Mouse (Mus musculus) midbrain, embryonic 11.5 days (tissue): ENCODE results near the gene Trim24. TPM values are rescaled to one million over a fixed set of nuclear protein-coding genes. Genes with fewer than 3 reads are reported as not detected.
"Not testable (repeated sequence)": the region's sequence is repeated elsewhere in the genome, so short reads cannot be mapped to it uniquely, and the experiment has no call there.

Source experiments
- ATAC-seq: fragments of 200-750 bp; cut with Nextera tagmentation; 2 replicates; pipeline ENCODE4 v1.8.0; 2017; ENCODE audit warnings: moderate TSS enrichment, moderate library complexity; ENCODE audit not compliant: low FRiP score
- DNase-seq: peaks from one replicate; pipeline ENCODE4 v3.0.0; 2015; ENCODE audit warnings: low spot score; ENCODE audit errors: missing footprints
- H3K27ac ChIP-seq: fragments of 300-500 bp; sonication (generic); 2 replicates; pipeline ENCODE4 v1.5.1; 2014; ENCODE audit warnings: low read depth, low read length
- H3K27me3 ChIP-seq: fragments of 300-500 bp; sonication (generic); 2 replicates; pipeline ENCODE4 v1.6.1; 2014; ENCODE audit warnings: mild to moderate bottlenecking, low read length, moderate library complexity, mixed read lengths; ENCODE audit not compliant: control insufficient read depth, insufficient read depth
- H3K36me3 ChIP-seq: fragments of 300-500 bp; sonication (generic); 2 replicates; pipeline ENCODE4 v1.6.1; 2014; ENCODE audit warnings: mild to moderate bottlenecking, low read length, moderate library complexity, mixed read lengths; ENCODE audit not compliant: control insufficient read depth, insufficient read depth
- H3K4me1 ChIP-seq: fragments of 300-500 bp; sonication (generic); 2 replicates; pipeline ENCODE4 v1.6.1; 2014; ENCODE audit warnings: low read length; ENCODE audit not compliant: control insufficient read depth, insufficient read depth
- H3K4me2 ChIP-seq: fragments of 300-500 bp; sonication (generic); 2 replicates; pipeline ENCODE4 v1.6.1; 2014; ENCODE audit warnings: mild to moderate bottlenecking, moderate library complexity
- H3K4me3 ChIP-seq: fragments of 300-500 bp; sonication (generic); 2 replicates; pipeline ENCODE4 v1.5.1; 2014; ENCODE audit warnings: low read depth, low read length
- H3K9ac ChIP-seq: fragments of 300-500 bp; sonication (generic); 2 replicates; pipeline ENCODE4 v1.6.1; 2014; ENCODE audit warnings: low read length
- H3K9me3 ChIP-seq: fragments of 300-500 bp; sonication (generic); 2 replicates; pipeline ENCODE4 v1.6.1; 2016; ENCODE audit warnings: low read length; ENCODE audit not compliant: control insufficient read depth
- WGBS: fragments of 180-500 bp; shearing (Covaris S2); extraction: QIAGEN DNeasy Blood & Tissue Kit; methylation state at CpG from one replicate; pipeline ENCODE4 v1.1.7; 2014; 5-methylcytosine and 5-hydroxymethylcytosine counted together
- polyA plus RNA-seq: library from polyadenylated mRNA; unstranded; fragments of >200 nt; fragmentation: Nextera tagmentation; extraction: Ambion mirVana; gene quantifications from 2 replicates; pipeline ENCODE4 v1.2.1, GENCODE M21; 2014

The Trim24 gene
- 45.5 and 47.0 TPM in 2 replicates for polyA plus RNA-seq

DNA sequence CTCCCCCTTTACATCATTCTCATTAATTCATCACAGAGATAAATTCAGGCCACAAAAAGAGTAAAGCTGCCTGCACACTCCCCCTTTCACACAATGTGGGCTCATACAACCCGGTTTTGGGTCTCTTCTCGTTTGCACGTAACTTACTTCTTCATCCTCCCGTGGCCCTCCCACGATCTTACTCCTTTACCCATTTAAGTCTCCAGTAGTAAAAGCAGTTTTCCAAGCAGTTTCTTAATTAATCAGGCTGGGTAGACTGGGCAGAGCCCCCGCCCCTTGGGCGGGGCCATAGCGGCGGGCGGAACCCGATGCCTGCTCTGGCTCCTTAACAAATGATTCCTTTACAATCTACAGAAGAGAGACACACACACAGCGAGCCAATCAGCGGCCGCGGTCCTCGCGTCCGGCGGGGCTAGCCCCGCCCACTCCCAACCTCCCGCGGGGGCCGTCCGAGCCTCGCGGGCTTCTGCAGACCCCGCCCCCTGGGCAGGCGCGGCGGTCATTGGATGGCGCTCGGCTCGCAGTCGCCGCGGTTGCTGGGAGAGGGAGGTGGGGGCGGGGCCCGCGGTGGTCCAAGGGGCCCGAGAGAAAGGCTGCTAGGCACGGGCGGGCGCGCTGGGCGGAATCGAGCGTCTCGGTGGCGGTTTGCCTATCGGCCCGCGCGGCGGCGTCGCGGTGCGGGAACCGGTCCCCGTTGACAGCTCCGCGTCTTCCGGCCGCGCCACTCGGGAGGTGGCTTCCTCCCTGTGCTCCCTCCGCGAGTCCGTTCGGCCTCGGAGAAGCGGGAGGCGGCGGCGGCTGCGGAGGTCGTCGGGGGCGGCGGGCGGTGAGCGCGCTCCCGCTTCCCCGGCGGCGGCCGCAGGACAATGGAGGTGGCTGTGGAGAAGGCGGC, at the start of gene Trim24:
Gene Trim24 (plus strand): TSS at position 567 of the 892 bp plus-strand sequence.
- Histone ChIP-seq H3K36me3 (peaks cover 2% of the 10 kb centered on the region; the same call in 1 of the 2 replicates), H3K4me2 (peak within 1 kb of the TSS; percentile 44), H3K4me1 (no peaks in the 10 kb centered on the region), H3K9me3 (peaks cover 31% of the 10 kb centered on the region), H3K27me3 (no peaks in the 10 kb centered on the region), H3K4me3 (peak within 1 kb of the TSS; percentile 94), H3K27ac (peak within 1 kb of the TSS; percentile 98), H3K9ac (peak within 1 kb of the TSS; percentile 97)
- WGBS, result under 1% methylated on average over 74 of the region's 89 CpGs
- peak; percentile 98 for ATAC-seq
- DNase-seq, result peak; percentile 99

DNA sequence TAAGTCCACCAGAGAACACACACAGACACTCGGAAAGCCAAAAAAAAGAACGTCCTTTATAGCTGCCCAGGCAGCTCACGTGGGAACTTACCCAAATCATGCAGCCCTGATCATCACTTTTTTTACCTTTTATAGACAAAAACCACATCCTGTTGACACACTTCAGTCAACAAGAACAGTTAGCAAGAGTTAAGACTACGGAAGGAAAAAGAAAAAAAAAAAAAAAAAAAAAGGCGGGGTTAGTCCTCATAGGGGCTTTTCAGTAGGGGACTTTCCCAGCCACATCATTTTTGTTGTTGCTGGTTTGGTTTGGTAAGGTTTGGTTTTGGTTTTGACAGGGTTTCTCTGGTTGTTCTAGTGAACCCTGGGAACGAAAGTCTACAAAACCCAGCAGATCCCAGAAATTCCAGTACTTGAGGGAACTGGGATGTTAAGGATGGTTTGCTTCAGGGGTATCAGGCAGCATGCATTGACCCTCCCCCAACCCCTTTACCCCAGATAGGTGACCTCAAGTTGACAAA, 49.0 kb upstream of the Trim24 start:
- Histone ChIP-seq H3K4me3 (no peak overlapping the region), H3K9ac (no peak overlapping the region), H3K27ac (no peak overlapping the region), H3K27me3 (no peaks in the 10 kb centered on the region), H3K36me3 (no peaks in the 10 kb centered on the region), H3K9me3 (no peaks in the 10 kb centered on the region), H3K4me1 (no peaks in the 10 kb centered on the region), H3K4me2 (no peak overlapping the region)
- DNase-seq (no peak), ATAC-seq (no peak)
- WGBS, result 92% methylated on average over 6 of the region's 6 CpGs

DNA sequence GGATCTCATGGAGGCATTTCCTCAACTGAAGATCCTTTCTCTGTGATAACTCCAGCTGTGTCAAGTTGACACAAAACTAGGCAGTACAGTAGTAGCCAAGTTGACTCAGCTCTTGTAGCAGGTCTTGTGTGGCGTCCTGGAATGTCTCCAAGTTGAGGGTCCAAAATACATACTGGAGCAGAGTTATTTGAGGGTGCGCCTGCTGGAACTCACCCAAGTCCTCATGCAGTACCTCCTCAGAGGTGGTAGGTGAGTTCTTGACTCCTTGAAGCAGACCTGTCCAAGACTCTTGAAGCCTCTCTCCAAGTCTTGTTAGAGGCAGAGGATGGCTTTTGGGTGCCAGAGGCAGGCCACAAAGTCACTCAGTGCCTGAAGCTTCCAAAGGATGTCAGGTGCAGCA, 48.2 kb upstream of the Trim24 start:
- Histone ChIP-seq H3K27me3 (no peaks in the 10 kb centered on the region), H3K4me1 (no peaks in the 10 kb centered on the region), H3K27ac (no peak overlapping the region), H3K36me3 (no peaks in the 10 kb centered on the region), H3K4me2 (no peak overlapping the region), H3K4me3 (no peak overlapping the region), H3K9me3 (no peaks in the 10 kb centered on the region), H3K9ac (no peak overlapping the region)
- ATAC-seq (no peak), DNase-seq (no peak)
- 94% methylated on average over 2 of the region's 2 CpGs for WGBS

DNA sequence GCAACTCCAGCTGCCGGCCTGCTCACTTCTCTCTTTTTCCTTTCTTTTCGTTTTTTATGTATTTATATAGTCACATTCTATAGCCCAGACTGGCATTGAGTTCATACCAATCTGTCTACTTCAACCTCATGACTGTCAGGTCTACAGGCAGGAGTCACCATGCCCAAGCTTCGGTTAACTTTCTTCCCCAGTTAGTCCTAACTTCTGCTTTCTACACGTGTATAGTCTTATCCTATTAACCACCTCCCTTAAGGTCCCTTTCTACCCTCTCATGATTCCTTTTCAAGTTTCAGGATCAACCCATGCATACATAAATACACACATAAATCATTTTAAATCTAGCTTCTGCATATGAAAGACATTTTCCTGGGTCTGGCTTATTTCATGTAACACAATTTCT, 46.9 kb upstream of the Trim24 start:
- Histone ChIP-seq H3K4me2 (no peak overlapping the region), H3K4me1 (no peaks in the 10 kb centered on the region), H3K4me3 (no peak overlapping the region), H3K27ac (no peak overlapping the region), H3K36me3 (no peaks in the 10 kb centered on the region), H3K9me3 (no peaks in the 10 kb centered on the region), H3K9ac (no peak overlapping the region), H3K27me3 (no peaks in the 10 kb centered on the region)
- ATAC-seq, result no peak
- 85% methylated on average over 4 of the region's 4 CpGs for WGBS
- no peak for DNase-seq

DNA sequence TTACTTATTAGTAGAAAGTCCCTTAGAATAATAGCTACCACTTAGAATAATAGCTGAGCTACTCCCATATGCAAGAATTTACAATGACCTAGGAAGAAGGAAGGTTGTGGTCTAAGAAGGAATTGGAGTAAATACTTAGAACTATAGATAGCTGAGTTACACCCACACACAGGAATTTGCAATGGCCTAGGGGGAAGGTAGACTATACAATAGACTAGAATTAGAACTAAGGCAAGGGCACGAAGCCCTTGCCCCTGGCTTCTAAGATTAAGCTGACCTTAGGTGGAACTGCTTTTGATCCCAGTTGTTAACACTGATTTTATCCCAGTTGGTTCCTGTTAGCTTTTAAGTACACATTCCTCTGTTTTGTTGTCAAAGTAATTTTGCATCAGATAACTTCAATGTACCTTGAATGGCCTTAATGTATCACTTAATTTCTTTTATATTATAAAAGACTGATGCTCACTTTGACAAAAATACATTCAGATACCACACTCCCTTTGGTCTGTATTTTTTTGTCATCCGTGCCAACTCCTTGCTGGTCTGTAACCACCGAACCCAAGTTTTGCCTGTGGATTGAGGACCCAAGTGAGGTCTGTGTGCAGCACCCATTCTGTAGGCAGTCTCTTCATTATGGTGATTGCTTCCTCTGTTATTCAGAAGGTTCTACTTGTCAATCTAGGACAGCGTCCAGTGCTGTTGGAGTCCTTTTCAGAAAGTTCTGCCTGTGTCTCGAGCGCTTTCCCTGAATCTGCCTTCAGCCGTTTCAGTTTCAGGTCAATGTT, 45.1 kb upstream of the Trim24 start:
- 87% methylated on average over 7 of the region's 7 CpGs for WGBS
- not testable (repeated sequence) for DNase-seq

DNA sequence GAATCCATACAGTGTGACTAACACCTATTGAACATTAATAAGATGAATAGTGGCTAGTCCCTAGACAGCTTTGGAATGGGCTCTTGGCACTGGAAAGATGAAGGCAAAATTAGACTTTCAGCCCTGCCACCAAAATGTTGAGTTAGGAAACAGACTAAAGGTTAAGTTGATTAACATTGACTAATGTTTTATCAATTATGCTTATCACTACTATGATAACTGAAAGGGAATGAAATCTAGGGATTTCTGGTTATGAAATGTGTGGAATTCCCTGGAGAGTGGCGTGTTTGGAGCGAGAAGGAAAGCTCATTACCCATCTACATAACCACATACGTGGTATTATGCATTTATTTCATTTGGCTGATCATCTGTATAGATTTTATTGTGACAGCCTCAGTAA, 41.7 kb upstream of the Trim24 start:
- no peak for ATAC-seq
- no peak overlapping the region for H3K27ac ChIP-seq

More for the DNA sequence above, 45.1 kb upstream of the Trim24 start:
- H3K9ac ChIP-seq, H3K4me3 ChIP-seq, H3K4me2 ChIP-seq, H3K27me3 ChIP-seq, H3K4me1 ChIP-seq, H3K36me3 ChIP-seq, H3K27ac ChIP-seq, ATAC-seq, H3K9me3 ChIP-seq: not testable (repeated sequence)

DNA sequence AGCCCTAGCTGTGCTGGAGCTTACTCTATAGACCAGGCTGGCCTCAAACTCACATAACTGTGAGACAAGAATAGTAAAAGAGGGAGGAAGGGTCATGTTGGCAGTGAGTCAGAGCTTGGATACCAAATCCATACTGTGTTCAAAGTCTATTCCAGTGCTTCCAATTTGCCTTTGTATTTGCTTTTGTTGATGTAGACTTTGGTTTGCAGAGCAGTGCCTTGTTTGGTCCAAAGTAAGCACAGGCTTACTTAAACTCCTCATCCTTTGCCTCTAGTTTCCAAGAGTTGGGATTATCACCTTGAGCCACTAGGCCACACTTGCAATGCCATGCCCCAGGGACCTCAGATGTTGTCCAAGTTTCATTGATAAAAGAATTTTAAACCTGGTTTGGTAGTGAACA, 41.0 kb upstream of the Trim24 start:
- DNase-seq, result no peak
- H3K4me3 ChIP-seq, result no peak overlapping the region
- no peak overlapping the region for H3K27ac ChIP-seq
- peaks cover 2% of the 10 kb centered on the region; the same call in 1 of the 2 replicates for H3K9me3 ChIP-seq
- no peaks in the 10 kb centered on the region for H3K36me3 ChIP-seq
- H3K4me2 ChIP-seq, result no peak overlapping the region
- H3K4me1 ChIP-seq, result no peaks in the 10 kb centered on the region
- no peak for ATAC-seq
- H3K27me3 ChIP-seq, result no peaks in the 10 kb centered on the region
- no peak overlapping the region for H3K9ac ChIP-seq

More for the DNA sequence above, 41.7 kb upstream of the Trim24 start:
- H3K4me1 ChIP-seq, result no peaks in the 10 kb centered on the region
- no peak overlapping the region for H3K9ac ChIP-seq
- no peak overlapping the region for H3K4me3 ChIP-seq
- no peaks in the 10 kb centered on the region for H3K36me3 ChIP-seq
- no peak for DNase-seq
- peaks cover 2% of the 10 kb centered on the region; the same call in 1 of the 2 replicates for H3K9me3 ChIP-seq
- 89% methylated on average over 3 of the region's 3 CpGs for WGBS
- H3K27me3 ChIP-seq, result no peaks in the 10 kb centered on the region
- H3K4me2 ChIP-seq, result no peak overlapping the region

DNA sequence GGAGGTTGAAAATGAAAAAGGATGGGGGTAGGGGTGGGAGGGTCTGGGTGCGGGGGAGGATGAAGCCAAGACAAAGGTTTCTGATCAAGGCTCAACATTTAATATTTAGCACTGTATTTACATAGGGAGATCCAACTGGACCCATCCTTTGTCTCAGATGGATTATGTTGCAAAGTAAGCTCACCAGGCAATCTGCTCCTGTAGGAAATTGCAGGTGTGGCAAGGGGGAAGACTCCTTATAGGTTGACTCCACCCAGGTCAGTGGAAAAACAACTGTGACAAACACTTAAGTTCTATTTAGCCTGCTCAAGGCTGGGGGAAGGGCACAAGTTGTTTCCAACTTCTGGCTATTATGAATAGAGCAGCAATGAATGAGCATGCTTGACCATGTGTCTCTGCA, 36.9 kb upstream of the Trim24 start:
- H3K27ac ChIP-seq, result no peak overlapping the region
- WGBS, result 93% methylated on average over 1 of the region's 1 CpGs
- H3K27me3 ChIP-seq, result no peaks in the 10 kb centered on the region
- H3K4me3 ChIP-seq, result no peak overlapping the region
- no peaks in the 10 kb centered on the region for H3K36me3 ChIP-seq
- DNase-seq, result no peak
- no peak overlapping the region for H3K4me2 ChIP-seq
- H3K4me1 ChIP-seq, result no peaks in the 10 kb centered on the region
- peaks cover 2% of the 10 kb centered on the region; the same call in 1 of the 2 replicates for H3K9me3 ChIP-seq
- H3K9ac ChIP-seq, result no peak overlapping the region
- no peak for ATAC-seq
